Mouse (Mus musculus) MEL (cell line): Measurements from ENCODE around the gene Myl6b. TPM values are rescaled to one million over a fixed set of nuclear protein-coding genes. Genes with fewer than 3 reads are reported as not detected.

Experiments
- DNase-seq: peaks from one replicate; pipeline ENCODE4 v3.0.0; 2011; ENCODE audit warnings: low read depth, low spot score
- H3K27ac ChIP-seq: 2 replicates; pipeline ENCODE4 v1.5.1; 2012; ENCODE audit warnings: low read depth, mild to moderate bottlenecking, control low read depth, low read length, moderate library complexity; ENCODE audit not compliant: control insufficient read depth
- H3K27me3 ChIP-seq, 2 experiments: fragments of 150-350 bp in 1 of 2; sonication (generic) in 1 of 2; 2 replicates each; pipeline ENCODE4 v1.6.1; 2012; ENCODE audit warnings: low read length in 2 of 2, mild to moderate bottlenecking in 2 of 2, improper control_type of control experiment in 1 of 2, moderate library complexity in 1 of 2; ENCODE audit not compliant: insufficient read depth in 2 of 2, control insufficient read depth in 1 of 2
- H3K36me3 ChIP-seq, 2 experiments: 2 replicates each; pipeline ENCODE4 v1.6.1; 2012 to 2014; ENCODE audit warnings: low read length in 2 of 2, improper control_type of control experiment in 1 of 2, inconsistent platforms in 1 of 2, mild to moderate bottlenecking in 1 of 2; ENCODE audit not compliant: insufficient read depth in 2 of 2, control insufficient read depth in 1 of 2
- H3K4me1 ChIP-seq, 2 experiments: fragments of 150-350 bp in 1 of 2; sonication (generic) in 1 of 2; 2 replicates each; pipeline ENCODE4 v1.6.1; 2012; ENCODE audit warnings: low read length in 2 of 2, improper control_type of control experiment in 1 of 2, mild to moderate bottlenecking in 1 of 2; ENCODE audit not compliant: insufficient read depth in 2 of 2, control insufficient read depth in 1 of 2
- H3K4me3 ChIP-seq, 2 experiments: fragments of 150-350 bp in 1 of 2; sonication (generic) in 1 of 2; 2 replicates each; pipeline ENCODE4 v1.5.1; 2012; ENCODE audit warnings: low read depth in 2 of 2, low read length in 2 of 2, mild to moderate bottlenecking in 2 of 2, moderate library complexity in 2 of 2, control low read depth in 1 of 2, improper control_type of control experiment in 1 of 2; ENCODE audit not compliant: control insufficient read depth in 1 of 2, insufficient read depth in 1 of 2
- H3K79me2 ChIP-seq: 2 replicates; pipeline ENCODE4 v1.6.1; 2012; ENCODE audit warnings: mild to moderate bottlenecking, low read length, moderate library complexity; ENCODE audit not compliant: control insufficient read depth, poor library complexity, insufficient read depth
- H3K9ac ChIP-seq: 2 replicates; pipeline ENCODE4 v1.6.1; 2012; ENCODE audit warnings: low read depth, mild to moderate bottlenecking, control low read depth, low read length, moderate library complexity; ENCODE audit not compliant: control insufficient read depth, poor library complexity, severe bottlenecking
- H3K9me3 ChIP-seq: fragments of 150-350 bp; sonication (generic); replicated peaks from 2 replicates; pipeline ENCODE4 v1.6.1; 2012; ENCODE audit warnings: mild to moderate bottlenecking, low read length, improper control_type of control experiment, moderate library complexity; ENCODE audit not compliant: insufficient read depth
- BHLHE40 ChIP-seq: IDR thresholded peaks from 2 replicates; pipeline ENCODE4 v1.6.1; 2012; ENCODE audit warnings: low read depth, mild to moderate bottlenecking, inconsistent platforms, low read length, improper control_type of control experiment, borderline replicate concordance
- CHD1 ChIP-seq: IDR thresholded peaks from 2 replicates; pipeline ENCODE4 v1.6.1; 2012; ENCODE audit warnings: low read depth, mild to moderate bottlenecking, inconsistent platforms, low read length, improper control_type of control experiment
- CHD2 ChIP-seq: IDR thresholded peaks from 2 replicates; pipeline ENCODE4 v1.6.1; 2011; ENCODE audit warnings: low read length, improper control_type of control experiment
- CTCF ChIP-seq, 3 experiments: IDR thresholded peaks in 2 of 3; conservative IDR thresholded peaks in 1 of 3; 2 replicates each; pipeline ENCODE4 v1.5.1; 2011 to 2012; ENCODE audit warnings: low read length in 3 of 3, low read depth in 2 of 3, mild to moderate bottlenecking in 2 of 3, improper control_type of control experiment in 1 of 3, inconsistent platforms in 1 of 3, mixed read lengths in 1 of 3, moderate library complexity in 1 of 3; ENCODE audit not compliant: control insufficient read depth in 1 of 3, insufficient read depth in 1 of 3, poor library complexity in 1 of 3, severe bottlenecking in 1 of 3
- ELF1 ChIP-seq: IDR thresholded peaks from 2 replicates; pipeline ENCODE4 v1.6.1; 2014; ENCODE audit warnings: low read depth, mild to moderate bottlenecking, inconsistent platforms, low read length, improper control_type of control experiment, moderate library complexity
- EP300 ChIP-seq, 2 experiments: IDR thresholded peaks; 2 replicates each; pipeline ENCODE4 v1.6.1; 2011; ENCODE audit warnings: improper control_type of control experiment in 2 of 2, low read length in 2 of 2, low read depth in 1 of 2, mild to moderate bottlenecking in 1 of 2
- ETS1 ChIP-seq: IDR thresholded peaks from 2 replicates; pipeline ENCODE4 v1.6.1; 2012; ENCODE audit warnings: low read depth, mild to moderate bottlenecking, inconsistent platforms, low read length, improper control_type of control experiment, moderate library complexity
- GABPA ChIP-seq: IDR thresholded peaks from 2 replicates; pipeline ENCODE4 v1.6.1; 2012; ENCODE audit warnings: low read depth, mild to moderate bottlenecking, inconsistent platforms, low read length, improper control_type of control experiment, moderate library complexity
- HCFC1 ChIP-seq: IDR thresholded peaks from 2 replicates; pipeline ENCODE4 v1.6.1; 2012; ENCODE audit warnings: low read depth, mild to moderate bottlenecking, inconsistent platforms, low read length, improper control_type of control experiment, moderate library complexity
- JUND ChIP-seq: IDR thresholded peaks from 2 replicates; pipeline ENCODE4 v1.6.1; 2011; ENCODE audit warnings: low read depth, mild to moderate bottlenecking, improper control_type of control experiment, low read length
- MAX ChIP-seq: IDR thresholded peaks from 2 replicates; pipeline ENCODE4 v1.6.1; 2011; ENCODE audit warnings: low read length, improper control_type of control experiment
- MAZ ChIP-seq: IDR thresholded peaks from 2 replicates; pipeline ENCODE4 v1.6.1; 2012; ENCODE audit warnings: low read depth, mild to moderate bottlenecking, inconsistent platforms, low read length, improper control_type of control experiment
- MXI1 ChIP-seq: IDR thresholded peaks from 2 replicates; pipeline ENCODE4 v1.6.1; 2011; ENCODE audit warnings: mild to moderate bottlenecking, low read depth, low read length, improper control_type of control experiment
- MYC ChIP-seq: IDR thresholded peaks from 2 replicates; pipeline ENCODE4 v1.6.1; 2011; ENCODE audit warnings: low read depth, mild to moderate bottlenecking, low read length, improper control_type of control experiment, moderate library complexity
- NELFE ChIP-seq: IDR thresholded peaks from 2 replicates; pipeline ENCODE4 v1.6.1; 2011; ENCODE audit warnings: low read depth, low read length, improper control_type of control experiment
- NRF1 ChIP-seq: IDR thresholded peaks from 2 replicates; pipeline ENCODE4 v1.6.1; 2014; ENCODE audit warnings: low read depth, mild to moderate bottlenecking, inconsistent platforms, low read length, improper control_type of control experiment, moderate library complexity; ENCODE audit not compliant: poor library complexity, insufficient read depth, severe bottlenecking
- POLR2AphosphoS5 ChIP-seq: IDR thresholded peaks from 2 replicates; pipeline ENCODE4 v1.6.1; 2012; ENCODE audit warnings: low read depth, borderline replicate concordance, mild to moderate bottlenecking, inconsistent platforms, low read length, moderate library complexity, mixed read lengths
- RCOR1 ChIP-seq: IDR thresholded peaks from 2 replicates; pipeline ENCODE4 v1.6.1; 2012; ENCODE audit warnings: low read depth, mild to moderate bottlenecking, inconsistent platforms, low read length, improper control_type of control experiment
- SIN3A ChIP-seq: IDR thresholded peaks from 2 replicates; pipeline ENCODE4 v1.6.1; 2012; ENCODE audit warnings: low read length, improper control_type of control experiment, inconsistent platforms
- SMC3 ChIP-seq: IDR thresholded peaks from 2 replicates; pipeline ENCODE4 v1.6.1; 2011; ENCODE audit warnings: low read depth, low read length, improper control_type of control experiment
- TAL1 ChIP-seq: IDR thresholded peaks from 2 replicates; pipeline ENCODE4 v1.6.1; 2012; ENCODE audit warnings: mild to moderate bottlenecking, inconsistent platforms, low read length, moderate library complexity, mixed read lengths
- TBP ChIP-seq: IDR thresholded peaks from 2 replicates; pipeline ENCODE4 v1.8.0; 2011; ENCODE audit warnings: low read depth, low read length, improper control_type of control experiment
- TCF12 ChIP-seq: IDR thresholded peaks from 2 replicates; pipeline ENCODE4 v1.6.1; 2014; ENCODE audit warnings: low read depth, mild to moderate bottlenecking, inconsistent platforms, low read length, improper control_type of control experiment, moderate library complexity
- UBTF ChIP-seq: IDR thresholded peaks from 2 replicates; pipeline ENCODE4 v1.6.1; 2012; ENCODE audit warnings: low read depth, mild to moderate bottlenecking, inconsistent platforms, low read length, improper control_type of control experiment, moderate library complexity, borderline replicate concordance; ENCODE audit not compliant: insufficient read depth
- polyA plus RNA-seq, 2 experiments: library from polyadenylated mRNA; stranded (reverse) in 1 of 2; unstranded in 1 of 2; fragments of >175 nt in 1 of 2; fragments of >200 nt in 1 of 2; gene quantifications; 2 replicates each; pipeline versions ENCODE4 v1.2.1 to v1.2.4; 2012; ENCODE audit warnings: low replicate concordance in 2 of 2, low read depth in 1 of 2; ENCODE audit not compliant: insufficient read length in 2 of 2, insufficient read depth in 1 of 2, missing spikeins in 1 of 2
- total RNA-seq: library from RNA; depleted of rRNA; stranded (reverse); fragments of 300-350 nt; gene quantifications from 2 replicates; pipeline ENCODE4 v1.2.3, GENCODE M21; 2012

Myl6b gene
- total and polyA plus RNA-seq, 3 experiments: 1.8 to 18.8 TPM; not detected in 1

- TF ChIP-seq HCFC1 (peak; percentile 65), CTCF (IDR thresholded peaks at IDR 0.05 in 2 of 3, conservative IDR thresholded peaks at IDR 0.05 in 1 of 3; ENCODE audit: control insufficient read depth in 1 of 3, insufficient read depth in 1 of 3, low read depth in 2 of 3, low read length in 3 of 3, poor library complexity in 1 of 3, severe bottlenecking in 1 of 3) (peak; percentile 14 to 93 (median 77); a peak in 4 of 6 replicates), MAX (peak; percentile 96), JUND (no peak), GABPA (no peak), MYC (peak; percentile 100), SMC3 (peak; percentile 81), ELF1 (no peak), MXI1 (peak; percentile 99), NRF1 (no peak), POLR2AphosphoS5 (no peak), RCOR1 (no peak), CHD1 (no peak), MAZ (no peak), ETS1 (0 out of 2 replicates have a peak, but pooled peaks have one; percentile 11), SIN3A (peak; percentile 96), BHLHE40 (no peak), TAL1 (no peak), TCF12 (no peak), CHD2 (no peak), UBTF (no peak), TBP (0 out of 2 replicates have a peak, but pooled peaks have one; percentile 39), NELFE (no peak)
Measured at GRCm38 (mm10) chr10:128546361-128546760, 47.9 kb upstream of the Myl6b start (continued).

- Histone ChIP-seq H3K4me1 (peaks cover 0 to 16% of the 10 kb centered on the region in 2 experiments; a peak in 2 of 4 replicates), H3K79me2 (peaks cover 18% of the 10 kb centered on the region), H3K27me3 (no peaks in the 10 kb centered on the region), H3K9ac (no peak overlapping the region), H3K36me3 (peaks cover 0 to 8% of the 10 kb centered on the region in 2 experiments; a peak in 2 of 4 replicates), H3K9me3 (no peaks in the 10 kb centered on the region), H3K27ac (no peak overlapping the region), H3K4me3 (no peak overlapping the region)
- no peak for TF ChIP-seq EP300 (IDR thresholded peaks at IDR 0.05; ENCODE audit: low read depth in 1 of 2, low read length in 2 of 2)
- DNase-seq: no peak
Measured at GRCm38 (mm10) chr10:128545570-128545898, 47.0 kb upstream of the Myl6b start.
